Mouse (Mus musculus) liver, postnatal 0 days (tissue): ENCODE data around the gene Cish. TPM values are rescaled to one million over a fixed set of nuclear protein-coding genes. Genes with fewer than 3 reads are reported as not detected.

ENCODE experiments used
- ATAC-seq: fragments of 200-750 bp; cut with Nextera tagmentation; 2 replicates; pipeline ENCODE4 v1.8.0; 2017; ENCODE audit warnings: mild to moderate bottlenecking, moderate library complexity
- DNase-seq: peaks from one replicate; pipeline ENCODE4 v3.0.0-alpha.2; 2016
- H3K27ac ChIP-seq: fragments of 300-500 bp; sonication (generic); 2 replicates; pipeline ENCODE4 v1.5.1; 2014; ENCODE audit warnings: antibody characterized with exemption, moderate library complexity, mild to moderate bottlenecking, low read depth
- H3K27me3 ChIP-seq: fragments of 300-500 bp; sonication (generic); 2 replicates; pipeline ENCODE4 v1.6.1; 2014; ENCODE audit warnings: low read length, control low read depth, mixed read lengths; ENCODE audit not compliant: insufficient read depth
- H3K36me3 ChIP-seq: fragments of 300-500 bp; sonication (generic); replicated peaks from 2 replicates; pipeline ENCODE4 v1.6.1; 2014; ENCODE audit warnings: mild to moderate bottlenecking, control low read depth, low read length, moderate library complexity, mixed read lengths; ENCODE audit not compliant: insufficient read depth
- H3K4me1 ChIP-seq: fragments of 300-500 bp; sonication (generic); 2 replicates; pipeline ENCODE4 v1.6.1; 2014; ENCODE audit warnings: antibody characterized with exemption, mild to moderate bottlenecking, control low read depth; ENCODE audit not compliant: insufficient read depth
- H3K4me2 ChIP-seq: fragments of 300-500 bp; sonication (generic); 2 replicates; pipeline ENCODE4 v1.6.1; 2014; ENCODE audit warnings: low read depth, mild to moderate bottlenecking, low read length, moderate library complexity, mixed read lengths
- H3K4me3 ChIP-seq: fragments of 300-500 bp; sonication (generic); 2 replicates; pipeline ENCODE4 v1.5.1; 2014; ENCODE audit warnings: low read depth, low read length
- H3K9ac ChIP-seq: fragments of 300-500 bp; sonication (generic); replicated peaks from 2 replicates; pipeline ENCODE4 v1.6.1; 2014; ENCODE audit warnings: mild to moderate bottlenecking, moderate library complexity
- H3K9me3 ChIP-seq: fragments of 300-500 bp; sonication (generic); 2 replicates; pipeline ENCODE4 v1.6.1; 2016; ENCODE audit warnings: mild to moderate bottlenecking, control low read depth, low read length, mixed read lengths
- CTCF ChIP-seq: sonication (generic); IDR thresholded peaks from 2 replicates; pipeline ENCODE4 v1.5.1; 2016; ENCODE audit warnings: antibody characterized with exemption, low read depth
- EP300 ChIP-seq: IDR thresholded peaks from 2 replicates; pipeline ENCODE4 v1.6.1; 2016; ENCODE audit warnings: antibody characterized with exemption, low read depth, mild to moderate bottlenecking
- WGBS: fragments of 180-500 bp; shearing (Covaris S2); extraction: QIAGEN DNeasy Blood & Tissue Kit; methylation state at CpG from one replicate; pipeline ENCODE4 v1.1.7; 2014; ENCODE audit not compliant: insufficient replicate concordance; 5-methylcytosine and 5-hydroxymethylcytosine counted together
- polyA plus RNA-seq: library from polyadenylated mRNA; unstranded; fragments of >200 nt; fragmentation: Nextera tagmentation; extraction: Ambion mirVana; gene quantifications from 2 replicates; pipeline ENCODE4 v1.2.1, GENCODE M21; 2015

Cish gene
- polyA plus RNA-seq, 1 experiment from 2014 or later, result 21.9 TPM

DNA sequence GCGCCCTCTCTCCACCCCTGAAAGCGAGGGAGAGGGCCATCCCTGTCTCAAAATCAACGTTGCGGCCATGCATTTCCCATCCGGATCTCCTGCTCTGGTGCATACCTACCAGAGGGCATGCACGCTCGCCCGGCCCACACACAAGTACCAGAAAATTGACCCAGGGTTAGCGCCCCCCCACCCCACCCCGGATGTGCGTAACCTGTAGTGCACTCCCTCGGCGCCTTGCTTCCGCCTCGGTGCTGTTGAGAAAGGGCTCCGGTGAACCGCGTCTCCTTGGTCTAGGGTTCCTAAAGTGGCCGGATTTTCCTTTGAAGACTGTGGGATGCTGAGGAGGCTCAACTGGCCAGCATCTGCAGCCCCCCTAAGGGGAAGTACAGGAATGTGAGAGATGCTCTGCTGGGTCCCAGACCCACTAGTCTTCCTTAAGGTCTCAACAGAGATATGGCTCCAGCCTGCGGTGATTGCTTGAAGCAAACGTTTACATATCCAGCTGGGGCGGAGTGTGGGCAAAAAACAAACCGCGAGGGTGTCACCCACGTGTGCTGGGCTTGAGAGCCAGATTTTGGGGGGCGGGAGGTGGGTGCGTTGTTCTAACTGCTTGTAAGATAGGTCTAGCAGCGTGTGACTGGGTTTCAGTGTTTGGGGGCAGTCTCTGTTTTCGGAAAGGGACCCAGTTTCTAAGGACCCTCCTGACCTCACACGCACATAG, 42.5 kb downstream of the Cish start, which contains the start of gene Hemk1:
Gene Hemk1, minus strand, starts transcription at position 179 of the 712 bp plus-strand sequence.
- TF ChIP-seq EP300 (0 out of 2 replicates have a peak, but pooled peaks have one; percentile 29), CTCF (0 out of 2 replicates have a peak, but pooled peaks have one; percentile 11)
- ATAC-seq (peak; percentile 84), DNase-seq (peak; percentile 86)
- peak within 1 kb of the TSS; percentile 58 for H3K4me3 ChIP-seq
- WGBS, result 5% methylated on average over 30 of the region's 30 CpGs
- H3K27me3 ChIP-seq, result peaks cover 7% of the 10 kb centered on the region; the same call in 1 of the 2 replicates
- no peaks in the 10 kb centered on the region for H3K9me3 ChIP-seq
- peak within 1 kb of the TSS; percentile 63 for H3K9ac ChIP-seq
- H3K4me2 ChIP-seq, result peak within 1 kb of the TSS; percentile 82
- no peaks in the 10 kb centered on the region for H3K36me3 ChIP-seq
- H3K4me1 ChIP-seq, result peaks cover 13% of the 10 kb centered on the region
- H3K27ac ChIP-seq, result peak within 1 kb of the TSS; percentile 53; the same call in 1 of the 2 replicates

DNA sequence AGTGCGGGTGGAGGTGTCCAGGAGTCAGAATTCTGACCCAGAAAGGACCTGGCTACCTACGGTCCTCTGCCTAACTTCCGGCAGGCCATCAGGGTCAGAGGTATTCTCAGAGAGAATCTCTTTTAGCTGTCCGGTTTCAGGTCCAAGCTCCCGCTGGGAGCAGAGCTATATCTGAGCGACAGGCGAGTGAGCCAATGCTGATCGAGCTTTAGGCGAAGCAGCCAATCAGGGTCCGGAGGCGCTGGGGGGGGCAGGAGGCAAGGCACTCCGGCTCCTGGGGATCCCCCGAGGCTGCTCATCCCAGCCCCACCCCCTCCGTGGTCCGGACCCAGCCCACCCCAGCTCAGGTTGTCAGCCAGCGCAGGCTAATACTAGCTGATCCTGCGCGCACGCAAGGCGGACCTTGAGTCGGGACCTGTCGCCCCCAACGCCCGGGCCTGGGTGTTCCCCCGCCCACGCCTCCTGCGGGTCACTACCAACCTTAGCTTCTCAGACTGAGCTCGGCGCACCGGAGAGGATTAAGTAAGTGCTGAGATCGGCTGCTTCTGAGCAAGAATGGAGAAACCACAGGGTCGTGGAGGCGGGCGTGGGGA, 44.5 kb downstream of the Cish start, which contains the start of gene 6430571L13Rik:
Gene 6430571L13Rik, plus strand, starts transcription at position 336 of the 593 bp plus-strand sequence.
- Histone ChIP-seq H3K9ac (peak within 1 kb of the TSS; percentile 59), H3K36me3 (no peaks in the 10 kb centered on the region), H3K27ac (no peak within 1 kb of the TSS), H3K4me2 (peak within 1 kb of the TSS; percentile 89), H3K9me3 (no peaks in the 10 kb centered on the region), H3K4me3 (peak within 1 kb of the TSS; percentile 63), H3K27me3 (peaks cover 7% of the 10 kb centered on the region; the same call in 1 of the 2 replicates), H3K4me1 (peaks cover 13% of the 10 kb centered on the region)
- ATAC-seq (peak; percentile 85), DNase-seq (peak; percentile 90)
- TF ChIP-seq CTCF, result no peak
- TF ChIP-seq EP300, result no peak
- under 1% methylated on average over 34 of the region's 34 CpGs for WGBS

DNA sequence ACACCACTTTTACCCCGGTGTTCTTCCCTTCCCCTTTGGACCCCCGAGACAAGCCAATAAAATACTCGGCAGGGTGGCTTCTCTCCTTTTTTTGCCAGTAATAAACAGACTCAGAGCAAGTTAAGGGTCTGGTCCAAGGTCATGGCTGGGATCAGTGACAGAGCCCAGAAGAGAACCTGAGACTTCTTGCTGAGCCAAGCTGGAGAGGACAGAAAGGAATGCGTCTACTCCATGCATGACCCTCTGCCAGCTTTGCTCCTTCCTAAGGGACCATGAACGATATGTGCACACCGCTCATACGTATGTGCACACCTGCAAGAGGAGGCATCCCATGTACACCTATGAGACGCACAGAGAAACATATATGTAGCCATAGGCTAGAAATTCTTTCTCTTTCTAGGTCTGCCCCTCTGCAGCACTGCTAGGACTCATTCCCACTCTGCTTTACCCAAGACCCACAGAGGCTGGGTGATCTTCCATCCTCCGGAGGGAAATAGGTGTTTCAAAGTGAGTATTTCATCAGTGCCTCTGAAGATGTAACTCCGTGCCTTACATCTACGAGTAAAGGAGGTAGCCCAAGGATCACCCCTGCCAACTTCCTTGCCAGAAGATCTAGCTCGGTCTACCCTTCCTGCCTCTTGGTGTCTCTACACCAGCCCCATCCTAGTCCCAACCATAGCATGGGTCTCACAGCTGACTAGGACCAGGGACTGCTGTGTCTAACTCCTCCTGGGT, 45.3 kb downstream of the Cish start:
- Histone ChIP-seq H3K27me3 (peaks cover 7% of the 10 kb centered on the region; the same call in 1 of the 2 replicates), H3K27ac (no peak overlapping the region), H3K9me3 (no peaks in the 10 kb centered on the region), H3K4me2 (peak overlapping the region; percentile 89), H3K4me1 (peaks cover 13% of the 10 kb centered on the region), H3K4me3 (peak overlapping the region; percentile 63), H3K36me3 (no peaks in the 10 kb centered on the region), H3K9ac (peak overlapping the region; percentile 59)
- no peak for ATAC-seq
- no peak for DNase-seq
- WGBS, result 49% methylated on average over 12 of the region's 12 CpGs
- TF ChIP-seq CTCF (no peak), EP300 (no peak)

DNA sequence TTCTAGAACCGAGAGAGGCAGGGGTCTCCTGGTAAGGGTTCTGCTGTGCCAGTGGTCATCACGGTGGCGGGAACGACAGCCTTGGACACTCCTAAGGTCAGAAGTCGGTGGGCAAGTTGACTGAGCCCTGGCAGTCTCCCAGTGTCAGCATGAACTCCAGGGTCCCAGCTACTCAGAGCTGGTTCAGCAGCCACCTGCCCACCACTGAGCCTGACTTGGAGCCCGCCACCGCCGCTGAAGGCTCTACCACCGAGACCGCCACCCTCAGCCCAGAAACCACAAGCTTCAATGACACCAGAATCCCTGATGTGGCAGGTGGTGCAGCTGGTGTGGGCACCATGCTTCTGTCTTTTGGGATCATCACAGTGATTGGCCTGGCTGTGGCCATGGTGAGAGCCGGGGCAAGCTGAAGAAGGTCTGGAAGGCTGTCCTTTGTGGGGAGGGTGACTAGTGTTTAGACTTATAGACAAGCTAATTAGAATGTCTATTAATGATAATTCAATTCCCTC, 46.4 kb downstream of the Cish start:
- no peak for DNase-seq
- 66% methylated on average over 11 of the region's 11 CpGs for WGBS
- peaks cover 7% of the 10 kb centered on the region; the same call in 1 of the 2 replicates for H3K27me3 ChIP-seq
- H3K36me3 ChIP-seq, result no peaks in the 10 kb centered on the region
- H3K4me3 ChIP-seq, result no peak overlapping the region
- peaks cover 13% of the 10 kb centered on the region for H3K4me1 ChIP-seq
- no peaks in the 10 kb centered on the region for H3K9me3 ChIP-seq
- no peak overlapping the region for H3K9ac ChIP-seq
- no peak for ATAC-seq
- TF ChIP-seq EP300 (no peak), CTCF (no peak)
- no peak overlapping the region for H3K4me2 ChIP-seq
- H3K27ac ChIP-seq, result no peak overlapping the region

DNA sequence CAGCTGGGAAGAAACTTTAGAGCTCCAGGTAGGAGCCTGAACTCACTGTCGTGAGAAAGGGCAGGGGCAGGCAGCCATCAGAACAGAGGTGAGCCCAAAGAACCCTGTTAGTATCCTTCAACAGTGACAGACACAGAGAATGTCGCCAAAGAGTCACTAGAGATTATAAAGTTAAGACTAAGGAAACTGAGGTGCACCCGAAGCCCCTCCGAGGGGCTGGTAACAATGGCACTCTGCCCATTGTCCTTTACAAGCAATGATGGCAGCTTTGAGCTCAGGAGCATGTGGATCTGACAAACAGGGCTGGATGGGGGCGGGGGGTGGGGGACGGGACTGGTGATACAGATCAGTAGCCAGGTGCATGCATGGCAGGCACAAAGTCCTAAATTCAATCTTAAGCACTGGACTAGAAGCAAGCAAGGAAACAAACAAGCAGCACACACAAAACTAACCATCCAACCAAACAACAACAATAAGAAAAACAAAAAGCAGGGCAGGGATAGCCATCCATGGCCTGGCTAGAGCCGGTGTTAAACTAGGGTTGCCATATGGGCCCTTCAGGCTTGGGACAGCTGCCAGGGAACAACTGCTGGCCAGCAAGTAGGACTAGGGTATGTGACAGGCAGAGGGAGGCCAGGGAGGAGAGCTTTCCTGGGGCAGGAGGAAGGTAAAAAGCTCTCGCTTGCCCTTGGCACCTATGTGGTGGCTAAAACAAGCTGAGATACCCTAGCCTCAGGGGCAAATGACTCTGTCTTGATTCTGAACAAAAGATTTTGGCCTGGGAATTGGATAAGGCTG, 47.5 kb downstream of the Cish start:
- ATAC-seq (no peak), DNase-seq (no peak)
- peaks cover 10% of the 10 kb centered on the region for H3K4me1 ChIP-seq
- H3K27ac ChIP-seq, result no peak overlapping the region
- 55% methylated on average over 8 of the region's 8 CpGs for WGBS
- no peak overlapping the region for H3K4me2 ChIP-seq
- H3K36me3 ChIP-seq, result no peaks in the 10 kb centered on the region
- H3K4me3 ChIP-seq, result no peak overlapping the region
- no peak overlapping the region for H3K9ac ChIP-seq
- peaks cover 7% of the 10 kb centered on the region; the same call in 1 of the 2 replicates for H3K27me3 ChIP-seq
- no peaks in the 10 kb centered on the region for H3K9me3 ChIP-seq
- no peak for TF ChIP-seq EP300
